Mouse (Mus musculus) olfactory bulb, adult 2 months (tissue): ENCODE data around the gene Chn2. TPM values are rescaled to one million over a fixed set of nuclear protein-coding genes. Genes with fewer than 3 reads are reported as not detected.
A peak's percentile ranks its signal among the peaks of the same experiment; 100 is the strongest.

Source experiments
- H3K27ac ChIP-seq: fragments of 200-500 bp; 2 replicates; pipeline ENCODE4 v1.5.1; 2012; ENCODE audit warnings: low read depth, low read length; ENCODE audit not compliant: insufficient read depth
- H3K4me1 ChIP-seq: fragments of 200-500 bp; 2 replicates; pipeline ENCODE4 v1.6.1; 2012; ENCODE audit warnings: low read length; ENCODE audit not compliant: control insufficient read depth, insufficient read depth
- H3K4me3 ChIP-seq: fragments of 200-500 bp; 2 replicates; pipeline ENCODE4 v1.5.1; 2012; ENCODE audit warnings: mild to moderate bottlenecking, low read depth, low read length, moderate library complexity; ENCODE audit not compliant: insufficient read depth
- CTCF ChIP-seq: fragments of 200-500 bp; IDR thresholded peaks from 2 replicates; pipeline ENCODE4 v1.5.1; 2012; ENCODE audit warnings: low read depth, mild to moderate bottlenecking, low read length, moderate library complexity; ENCODE audit not compliant: insufficient read depth
- POLR2A ChIP-seq: fragments of 200-500 bp; IDR thresholded peaks from 2 replicates; pipeline ENCODE4 v1.6.1; 2012; ENCODE audit warnings: mild to moderate bottlenecking, low read depth, low read length, moderate library complexity; ENCODE audit not compliant: insufficient read depth
- WGBS: fragments of 180-500 bp; shearing (Covaris S2); methylation state at CpG from one replicate; pipeline ENCODE4 v1.1.7; 2018; 5-methylcytosine and 5-hydroxymethylcytosine counted together
- polyA plus RNA-seq: library from polyadenylated mRNA; stranded (reverse); fragments of >200 nt; gene quantifications from 2 replicates; pipeline ENCODE4 v1.2.4, GENCODE M21; 2012; ENCODE audit warnings: low replicate concordance; ENCODE audit not compliant: missing spikeins, insufficient read depth, insufficient read length

Chn2 gene
- not detected in 2 replicates for polyA plus RNA-seq

GRCm38 (mm10) chr6:54039357-54039804 is at the start of gene Chn2:
TSS of gene Chn2 (plus strand) at chr6:54039554.
- TF ChIP-seq POLR2A: peak; percentile 30; the same call in 1 of the 2 replicates
- no peak for TF ChIP-seq CTCF
- under 1% methylated on average over 43 of the region's 43 CpGs for WGBS
- Histone ChIP-seq H3K4me3 (peak within 1 kb of the TSS; percentile 71), H3K27ac (peak within 1 kb of the TSS; percentile 87), H3K4me1 (peaks cover 9% of the 10 kb centered on the region)

- 86% methylated on average over 3 of the region's 3 CpGs for WGBS
- no peak for TF ChIP-seq CTCF
- no peak for TF ChIP-seq POLR2A
- peaks cover 3% of the 10 kb centered on the region for H3K4me1 ChIP-seq
- H3K27ac ChIP-seq: no peak overlapping the region
- H3K4me3 ChIP-seq: no peak overlapping the region
Observed at GRCm38 (mm10) chr6:53992386-53992785, 47.0 kb upstream of the Chn2 start.

GRCm38 (mm10) chr6:53995519-53995918 is 43.8 kb upstream of the Chn2 start:
- Histone ChIP-seq H3K4me1 (peaks cover 3% of the 10 kb centered on the region), H3K4me3 (no peak overlapping the region), H3K27ac (no peak overlapping the region)
- no peak for TF ChIP-seq CTCF
- TF ChIP-seq POLR2A: no peak
- 47% methylated on average over 4 of the region's 4 CpGs for WGBS

- H3K27ac ChIP-seq: no peak overlapping the region
- no peak for TF ChIP-seq POLR2A
- TF ChIP-seq CTCF: no peak
- H3K4me3 ChIP-seq: no peak overlapping the region
- 98% methylated on average over 3 of the region's 3 CpGs for WGBS
- H3K4me1 ChIP-seq: peaks cover 3% of the 10 kb centered on the region
Observed at GRCm38 (mm10) chr6:53996226-53996955, 43.0 kb upstream of the Chn2 start.

GRCm38 (mm10) chr6:54005302-54005701 is 34.1 kb upstream of the Chn2 start:
- TF ChIP-seq CTCF: no peak
- no peak for TF ChIP-seq POLR2A
- no peak overlapping the region for H3K4me3 ChIP-seq
- no peak overlapping the region for H3K27ac ChIP-seq
- WGBS: 79% methylated on average over 4 of the region's 4 CpGs
- no peaks in the 10 kb centered on the region for H3K4me1 ChIP-seq

GRCm38 (mm10) chr6:54008448-54009120 is 30.8 kb upstream of the Chn2 start:
- Histone ChIP-seq H3K4me1 (no peaks in the 10 kb centered on the region), H3K27ac (no peak overlapping the region), H3K4me3 (no peak overlapping the region)
- 75% methylated on average over 16 of the region's 16 CpGs for WGBS
- TF ChIP-seq CTCF: no peak

GRCm38 (mm10) chr6:54009293-54009692 is 30.1 kb upstream of the Chn2 start:
- WGBS: 57% methylated on average over 4 of the region's 4 CpGs
- Histone ChIP-seq H3K4me1 (no peaks in the 10 kb centered on the region), H3K27ac (no peak overlapping the region), H3K4me3 (no peak overlapping the region)
- no peak for TF ChIP-seq CTCF
- TF ChIP-seq POLR2A: no peak

- no peak overlapping the region for H3K4me3 ChIP-seq
- no peak overlapping the region for H3K27ac ChIP-seq
- TF ChIP-seq CTCF (no peak), POLR2A (no peak)
- H3K4me1 ChIP-seq: no peaks in the 10 kb centered on the region
- WGBS: 58% methylated on average over 9 of the region's 9 CpGs
Observed at GRCm38 (mm10) chr6:54010362-54010761, 29.0 kb upstream of the Chn2 start.

GRCm38 (mm10) chr6:54012163-54012562 is 27.2 kb upstream of the Chn2 start:
- Histone ChIP-seq H3K4me3 (no peak overlapping the region), H3K4me1 (no peaks in the 10 kb centered on the region), H3K27ac (no peak overlapping the region)
- WGBS: 97% methylated on average over 1 of the region's 1 CpGs
- TF ChIP-seq CTCF (no peak), POLR2A (no peak)
